20 mouse cellular contexts compared by ENCODE assay signal in the genomic region with DNA sequence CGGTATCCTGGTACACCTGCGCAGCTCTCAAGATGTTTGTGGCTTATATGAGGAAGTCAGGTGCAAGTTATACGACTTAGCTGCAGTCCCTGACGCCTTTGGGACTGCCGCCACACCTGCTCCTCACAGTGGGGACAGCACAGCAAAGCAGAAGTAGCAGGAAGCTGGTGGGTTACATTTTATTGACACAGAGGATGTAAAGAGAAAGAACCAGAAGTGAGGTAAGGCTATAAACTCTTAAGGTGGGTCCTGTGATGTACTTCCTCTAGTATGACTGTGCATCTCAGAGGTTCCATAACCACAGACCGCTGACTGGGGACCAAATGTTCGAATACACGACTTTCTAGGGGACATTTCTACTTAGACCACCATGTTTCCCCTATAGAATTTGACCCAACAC. TPM values are rescaled to one million over a fixed set of nuclear protein-coding genes. Genes with fewer than 3 reads are reported as not detected.
DNase-seq lines count a peak whose midpoint lies in the region; ATAC-seq lines count a peak whose summit lies in the region.
"Had no signal": no experiment of that assay in that cellular context is flagged by ENCODE, and none has a peak within 500 bp of the region (broad histone marks: within the 10 kb centered on the region; RNA-seq: fewer than 3 reads in every experiment).

No protein-coding gene starts in this region.

- peak; percentile 46 for ATAC-seq in granulocyte monocyte progenitor cell, adult 5-6 weeks (replicated peaks; ENCODE audit: poor library complexity, severe bottlenecking)
- peak; percentile 95 for ATAC-seq in megakaryocyte, adult 5-6 weeks (ENCODE audit: poor library complexity, severe bottlenecking)
- peak; percentile 16; the same call in 1 of the 2 replicates for ATAC-seq in neutrophil, adult 5-6 weeks (ENCODE audit: extremely low read depth, insufficient number of reproducible peaks, low FRiP score, poor library complexity, severe bottlenecking)
- ATAC-seq: forebrain, embryonic 14.5 days; forebrain, embryonic 16.5 days had no signal

- DNase-seq in thymus, postnatal 0 days (ENCODE audit: low spot score) = peak; percentile 7
- DNase-seq in thymus, postnatal 4 days = no peak
- DNase-seq in retina, postnatal 1 day = no peak
- DNase-seq in adipocyte (ENCODE audit: low spot score) = no peak
- DNase-seq in right cerebral cortex, adult 18-20 months = no peak
- DNase-seq: adrenal gland, adult 8-10 months; adrenal gland, postnatal 14 days; adrenal gland, postnatal 36 days; cerebellum, adult 11-12 months; cerebellum, adult 2 months; cerebellum, adult 9-10 months; cerebellum, postnatal 10 days; cerebellum, postnatal 25 days; embryo, embryonic 11 days had no signal

RNA-seq across cellular contexts. Expression of a gene that starts 11.4 kb away (rescaled TPM):
- 0.10 and 0.29 TPM in 2 replicates for polyA plus RNA-seq in thymus, postnatal 0 days (2015; fragmentation: Nextera tagmentation; extraction: Ambion mirVana)
- total RNA-seq in granulocyte monocyte progenitor cell, adult 5-6 weeks (2014; fragmentation: Nextera tagmentation) = 1.9 and 3.6 TPM in 2 replicates
- total RNA-seq in granulocyte monocyte progenitor cell, adult 5-6 weeks (2017) = 3.7 and 4.3 TPM in 2 replicates
- total RNA-seq in megakaryocyte, adult 5-6 weeks (2015) = 0.36 and 1.2 TPM in 2 replicates
- total RNA-seq in megakaryocyte, adult 5-6 weeks (2017) = 0.81 and 1.1 TPM in 2 replicates
- 0.35 and 0.37 TPM in 2 replicates for total RNA-seq in neutrophil, adult 5-6 weeks (2017)
- polyA plus RNA-seq: erythroblast, embryonic 14.5 days had no signal

Comparison
In these comparisons a context has a peak if more than half of its experiments do, and no peak if none do; other contexts are left out.
1. ATAC-seq: peak in every context shown above with its lines; median percentile 95 in megakaryocyte, adult 5-6 weeks; 46 in granulocyte monocyte progenitor cell, adult 5-6 weeks; 16 in neutrophil, adult 5-6 weeks.